Mouse (Mus musculus) ZHBTc4 (cell line): ENCODE measurements around the gene Gm20883.
"Not testable (repeated sequence)": the region's sequence is repeated elsewhere in the genome, so short reads cannot be mapped to it uniquely, and the experiment has no call there.

Source experiments
- DNase-seq: peaks from one replicate; pipeline ENCODE4 v3.0.0-alpha.2; 2011; ENCODE audit warnings: low read depth, low spot score

The Gm20883 gene

DNA sequence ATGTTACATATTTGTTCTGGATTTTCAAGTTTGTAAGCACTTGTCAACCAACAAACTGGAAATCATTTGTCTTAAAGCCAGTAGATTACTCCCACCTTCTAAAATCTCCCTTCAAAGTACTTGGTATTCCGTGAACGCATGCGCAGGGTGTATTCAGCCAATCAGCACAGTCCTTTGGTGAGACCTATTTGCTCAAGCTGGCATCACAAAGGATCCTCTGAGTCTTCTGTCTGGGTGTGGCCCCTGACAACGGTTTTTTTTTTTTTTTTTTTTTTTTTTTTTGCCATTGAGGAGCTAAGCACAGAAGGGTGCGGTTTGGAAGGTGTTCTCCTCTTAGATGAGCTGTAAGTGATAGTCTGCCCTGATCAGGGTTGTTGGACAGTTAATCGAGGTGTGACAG lies at the start of gene Gm20883:
Gene Gm20883, plus strand, starts transcription at position 301 of the 400 bp plus-strand sequence.
- not testable (repeated sequence) for DNase-seq
